Mouse (Mus musculus) CH12.LX (cell line): ENCODE measurements around the gene Mgat5. TPM values are rescaled to one million over a fixed set of nuclear protein-coding genes. Genes with fewer than 3 reads are reported as not detected.

ENCODE experiments used
- DNase-seq: peaks from one replicate; pipeline ENCODE4 v3.0.0-alpha.2; 2013; ENCODE audit errors: extremely low read depth
- H3K27ac ChIP-seq: 2 replicates; pipeline ENCODE4 v1.5.1; 2012; ENCODE audit warnings: low read depth, mild to moderate bottlenecking, control low read depth, moderate library complexity; ENCODE audit not compliant: insufficient read depth
- H3K27me3 ChIP-seq: replicated peaks from 2 replicates; pipeline ENCODE3; 2012; ENCODE audit warnings: inconsistent platforms
- H3K36me3 ChIP-seq, 2 experiments: replicated peaks in 1 of 2; 2 replicates each; pipeline versions ENCODE3 to v1.6.1; 2012; ENCODE audit warnings: inconsistent platforms in 1 of 2, low read length in 1 of 2, mild to moderate bottlenecking in 1 of 2, mixed read lengths in 1 of 2, moderate library complexity in 1 of 2; ENCODE audit not compliant: control insufficient read depth in 1 of 2, insufficient read depth in 1 of 2
- H3K4me1 ChIP-seq, 2 experiments: 2 replicates each; pipeline ENCODE4 v1.6.1; 2012; ENCODE audit warnings: inconsistent platforms in 1 of 2, moderate library complexity in 1 of 2; ENCODE audit not compliant: insufficient read depth in 2 of 2, control insufficient read depth in 1 of 2
- H3K4me2 ChIP-seq: 2 replicates; pipeline ENCODE4 v1.6.1; 2012; ENCODE audit warnings: low read depth, mild to moderate bottlenecking, control low read depth; ENCODE audit not compliant: poor library complexity, insufficient read depth, severe bottlenecking
- H3K4me3 ChIP-seq, 3 experiments: fragments of 150-350 bp in 1 of 3; sonication (generic) in 1 of 3; replicated peaks in 1 of 3; 2 replicates each; pipeline versions ENCODE3 to v1.5.1; 2011 to 2012; ENCODE audit warnings: low read depth in 2 of 3, low read length in 2 of 3, mild to moderate bottlenecking in 2 of 3, moderate library complexity in 2 of 3, control low read depth in 1 of 3, improper control_type of control experiment in 1 of 3, inconsistent platforms in 1 of 3, mixed read lengths in 1 of 3; ENCODE audit not compliant: poor library complexity in 1 of 3
- H3K79me2 ChIP-seq: replicated peaks from 2 replicates; pipeline ENCODE4 v1.6.1; 2012; ENCODE audit warnings: mild to moderate bottlenecking, moderate library complexity; ENCODE audit not compliant: control insufficient read depth, poor library complexity, insufficient read depth, severe bottlenecking; ENCODE audit errors: extremely low read depth
- H3K9ac ChIP-seq: 2 replicates; pipeline ENCODE4 v1.6.1; 2012; ENCODE audit warnings: low read depth, mild to moderate bottlenecking, control low read depth, moderate library complexity; ENCODE audit not compliant: insufficient read depth
- H3K9me3 ChIP-seq: replicated peaks from 2 replicates; pipeline ENCODE3; 2012; ENCODE audit warnings: low read length, inconsistent platforms, mixed read lengths
- BHLHE40 ChIP-seq: IDR thresholded peaks from 2 replicates; pipeline ENCODE4 v1.6.1; 2011; ENCODE audit warnings: mild to moderate bottlenecking, low read depth, low read length, improper control_type of control experiment
- CHD2 ChIP-seq: IDR thresholded peaks from 2 replicates; pipeline ENCODE4 v1.6.1; 2011; ENCODE audit warnings: low read length, improper control_type of control experiment
- CTCF ChIP-seq, 2 experiments: IDR thresholded peaks in 1 of 2; conservative IDR thresholded peaks in 1 of 2; 2 replicates each; pipeline ENCODE4 v1.5.1; 2011 to 2012; ENCODE audit warnings: low read depth in 2 of 2, low read length in 2 of 2, improper control_type of control experiment in 1 of 2, inconsistent platforms in 1 of 2, mild to moderate bottlenecking in 1 of 2, moderate library complexity in 1 of 2
- E2F4 ChIP-seq: IDR thresholded peaks from 2 replicates; pipeline ENCODE4 v1.6.1; 2011; ENCODE audit warnings: low read depth, low read length, improper control_type of control experiment; ENCODE audit not compliant: insufficient replicate concordance
- EP300 ChIP-seq: IDR thresholded peaks from 2 replicates; pipeline ENCODE4 v1.6.1; 2011; ENCODE audit warnings: low read length, improper control_type of control experiment
- ETS1 ChIP-seq: conservative IDR thresholded peaks from 2 replicates; pipeline ENCODE4 v1.6.1; 2012; ENCODE audit warnings: low read depth, mild to moderate bottlenecking, inconsistent platforms, low read length, improper control_type of control experiment, moderate library complexity
- HCFC1 ChIP-seq: IDR thresholded peaks from 2 replicates; pipeline ENCODE4 v1.6.1; 2012; ENCODE audit warnings: low read depth, mild to moderate bottlenecking, inconsistent platforms, low read length, improper control_type of control experiment
- IRF4 ChIP-seq: IDR thresholded peaks from 2 replicates; pipeline ENCODE4 v1.6.1; 2014; ENCODE audit warnings: low read depth, mild to moderate bottlenecking, inconsistent platforms, low read length, improper control_type of control experiment
- JUN ChIP-seq: IDR thresholded peaks from 2 replicates; pipeline ENCODE4 v1.6.1; 2011; ENCODE audit warnings: low read depth, mild to moderate bottlenecking, low read length, improper control_type of control experiment, moderate library complexity; ENCODE audit not compliant: insufficient read depth
- JUND ChIP-seq: conservative IDR thresholded peaks from 2 replicates; pipeline ENCODE4 v1.6.1; 2011; ENCODE audit warnings: low read depth, low read length, improper control_type of control experiment
- MEF2A ChIP-seq: IDR thresholded peaks from 2 replicates; pipeline ENCODE4 v1.6.1; 2014; ENCODE audit warnings: low read depth, mild to moderate bottlenecking, inconsistent platforms, low read length, improper control_type of control experiment, borderline replicate concordance
- RAD21 ChIP-seq: IDR thresholded peaks from 2 replicates; pipeline ENCODE4 v1.6.1; 2011; ENCODE audit warnings: low read depth, mild to moderate bottlenecking, low read length, improper control_type of control experiment, moderate library complexity
- SMC3 ChIP-seq: IDR thresholded peaks from 2 replicates; pipeline ENCODE4 v1.6.1; 2011; ENCODE audit warnings: low read depth, low read length, improper control_type of control experiment
- USF1 ChIP-seq: IDR thresholded peaks from 2 replicates; pipeline ENCODE4 v1.6.1; 2014; ENCODE audit warnings: low read depth, mild to moderate bottlenecking, inconsistent platforms, low read length, improper control_type of control experiment
- USF2 ChIP-seq: conservative IDR thresholded peaks from 2 replicates; pipeline ENCODE4 v1.6.1; 2011; ENCODE audit warnings: low read depth, low read length, improper control_type of control experiment
- ZKSCAN1 ChIP-seq: IDR thresholded peaks from 2 replicates; pipeline ENCODE4 v1.6.1; 2012; ENCODE audit warnings: low read depth, inconsistent platforms, low read length, improper control_type of control experiment, borderline replicate concordance
- ZNF384 ChIP-seq: IDR thresholded peaks from 2 replicates; pipeline ENCODE4 v1.6.1; 2012; ENCODE audit warnings: low read depth, low read length, improper control_type of control experiment, inconsistent platforms
- dilution Hi-C: fragments of 300-500 bp; cut with MboI; formaldehyde crosslinking; loops from 2 replicates; pipeline ENCODE4 v1.14.3; 2020; ENCODE audit warnings: low sequenced_read_pairs; ENCODE audit not compliant: extremely low pct_unique_long_range_greater_than_20kb, extremely low pct_ligation_motif_present
- in situ Hi-C: fragments of 300-500 bp; cut with MboI; formaldehyde crosslinking; loops from 3 replicates; pipeline ENCODE4 v1.14.3; 2019; ENCODE audit warnings: low sequenced_read_pairs, low pct_ligation_motif_present, low pct_unique_long_range_greater_than_20kb, mixed read lengths
- polyA plus RNA-seq: library from polyadenylated mRNA; unstranded; fragments of >175 nt; gene quantifications from 2 replicates; pipeline ENCODE4 v1.2.1, GENCODE M21; 2012; ENCODE audit warnings: low read depth; ENCODE audit not compliant: insufficient read length
- total RNA-seq, 2 experiments: library from RNA; depleted of rRNA; stranded (reverse); fragments of 300-350 nt in 1 of 2; fragments of >200 nt in 1 of 2; gene quantifications; 2 replicates each; pipeline ENCODE4 v1.2.3; 2012 to 2014

Mgat5 gene
- total and polyA plus RNA-seq, 3 experiments = 5.9 to 8.8 (median 6.6) TPM

DNA sequence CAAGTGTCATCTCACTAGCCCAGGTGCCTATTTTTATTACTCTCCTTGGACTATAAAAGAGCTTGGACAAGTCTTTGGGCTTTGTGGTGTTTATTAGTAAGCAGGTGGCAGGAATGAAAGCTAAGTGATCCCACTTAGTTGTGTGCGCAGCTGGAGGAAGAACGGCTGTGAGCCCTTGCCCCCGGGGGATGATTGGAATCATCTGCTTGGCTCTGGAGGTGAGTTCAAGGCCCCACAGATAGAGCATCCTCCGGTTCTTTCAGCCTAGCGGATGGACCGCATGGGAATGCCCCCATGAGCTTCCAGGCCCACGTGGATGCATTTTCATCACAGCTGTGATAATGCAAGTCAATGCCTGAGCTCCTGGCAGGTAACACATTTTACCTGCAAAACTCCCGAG lies 31.6 kb downstream of the Mgat5 start:
- peaks cover 0 to 7% of the 10 kb centered on the region in 2 experiments for H3K36me3 ChIP-seq
- dilution Hi-C loops = no loop called here
- TF ChIP-seq RAD21 (no peak), BHLHE40 (no peak), SMC3 (no peak)
- TF ChIP-seq, all 38 proteins: peak for 0
- no peak overlapping the region for H3K9ac ChIP-seq
- no peak for DNase-seq
- peaks cover 2% of the 10 kb centered on the region for H3K9me3 ChIP-seq
- in situ Hi-C loops = no loop called here
- no peaks in the 10 kb centered on the region for H3K27me3 ChIP-seq
- no peak overlapping the region for H3K27ac ChIP-seq
- H3K4me2 ChIP-seq = no peak overlapping the region
- no peaks in the 10 kb centered on the region for H3K79me2 ChIP-seq
- no peak overlapping the region for H3K4me3 ChIP-seq
- peaks cover 9 to 59% of the 10 kb centered on the region in 2 experiments; a peak in 3 of 4 replicates for H3K4me1 ChIP-seq

DNA sequence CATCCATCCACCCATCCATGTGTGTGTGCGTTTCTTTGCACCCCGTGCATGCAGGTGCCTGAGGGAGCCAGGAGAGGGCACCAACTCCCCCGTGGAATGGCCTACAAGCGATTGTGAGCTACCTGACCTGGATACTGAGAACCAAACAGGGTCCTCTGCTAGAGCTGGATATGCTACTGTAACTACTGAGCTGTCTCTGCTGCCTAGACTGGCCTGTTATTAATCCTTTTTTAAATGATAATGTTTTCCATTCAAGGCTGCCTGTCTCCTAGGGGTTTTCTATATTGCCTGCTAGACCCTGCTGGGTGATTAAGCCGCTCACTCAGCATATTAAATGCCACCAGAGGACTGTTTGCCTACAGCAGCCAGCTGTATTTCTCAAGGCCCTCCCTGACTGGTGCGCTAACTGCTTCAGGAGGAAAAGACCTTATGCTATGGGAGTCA lies 34.1 kb downstream of the Mgat5 start:
- H3K27me3 ChIP-seq = no peaks in the 10 kb centered on the region
- in situ Hi-C loops (no loop called here), dilution Hi-C loops (no loop called here)
- H3K36me3 ChIP-seq = peaks cover 0 to 9% of the 10 kb centered on the region in 2 experiments
- no peak overlapping the region for H3K27ac ChIP-seq
- no peak overlapping the region for H3K9ac ChIP-seq
- no peak overlapping the region for H3K4me3 ChIP-seq
- H3K79me2 ChIP-seq = no peaks in the 10 kb centered on the region
- no peak overlapping the region for H3K4me2 ChIP-seq
- peaks cover 9 to 62% of the 10 kb centered on the region in 2 experiments; a peak in 3 of 4 replicates for H3K4me1 ChIP-seq
- TF ChIP-seq RAD21 (peak; percentile 11), USF1 (no peak), E2F4 (no peak), ZKSCAN1 (no peak), SMC3 (peak; percentile 30), JUND (no peak), HCFC1 (no peak), CTCF (conservative IDR thresholded peaks at IDR 0.05 in 1 of 2, IDR thresholded peaks at IDR 0.05 in 1 of 2; ENCODE audit: low read depth in 2 of 2, low read length in 2 of 2) (peak in 1 of 2 experiments; percentile 35; a peak in 2 of 4 replicates)
- H3K9me3 ChIP-seq = peaks cover 2% of the 10 kb centered on the region
- DNase-seq = no peak

DNA sequence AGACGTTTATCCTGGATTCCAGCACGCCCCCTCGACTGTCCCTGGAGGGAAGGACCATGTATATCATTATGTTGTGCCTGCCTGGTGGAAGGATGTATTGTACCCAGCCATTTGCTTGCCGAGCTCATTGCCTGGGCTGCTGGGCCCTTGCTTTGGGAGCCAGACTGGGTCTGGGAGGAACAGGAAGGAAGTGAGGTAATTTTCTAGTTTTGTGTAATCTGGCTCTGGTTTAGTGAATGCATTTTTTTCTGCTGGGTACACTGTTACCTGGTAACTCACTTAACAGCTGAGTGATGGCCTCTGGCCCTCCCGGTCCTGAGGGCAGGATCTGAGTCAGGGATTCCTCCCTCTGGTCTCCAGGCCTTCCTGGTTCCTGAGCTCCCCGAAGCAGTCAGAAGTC lies 35.1 kb downstream of the Mgat5 start:
- peak; percentile 65 for DNase-seq
- peak overlapping the region; percentile 38; the same call in 1 of the 2 replicates for H3K4me2 ChIP-seq
- dilution Hi-C loops (no loop called here), in situ Hi-C loops (no loop called here)
- no peaks in the 10 kb centered on the region for H3K27me3 ChIP-seq
- TF ChIP-seq CHD2 (no peak), USF2 (no peak), MEF2A (peak; percentile 73; the same call in 1 of the 2 replicates), IRF4 (peak; percentile 93), JUND (peak; percentile 87), ETS1 (peak; percentile 83), ZNF384 (peak; percentile 92), JUN (peak; percentile 94), EP300 (peak; percentile 88)
- no peak overlapping the region for H3K4me3 ChIP-seq
- no peak overlapping the region for H3K27ac ChIP-seq
- H3K79me2 ChIP-seq = no peaks in the 10 kb centered on the region
- peaks cover 9 to 62% of the 10 kb centered on the region in 2 experiments; a peak in 3 of 4 replicates for H3K4me1 ChIP-seq
- H3K9ac ChIP-seq = no peak overlapping the region
- peaks cover 0 to 9% of the 10 kb centered on the region in 2 experiments for H3K36me3 ChIP-seq
- H3K9me3 ChIP-seq = peaks cover 2% of the 10 kb centered on the region
